Mouse (Mus musculus) G1E (cell line): Measurements from ENCODE around the gene Mon1b. TPM values are rescaled to one million over a fixed set of nuclear protein-coding genes. Genes with fewer than 3 reads are reported as not detected.

Source experiments
- ATAC-seq: 2 replicates; pipeline ENCODE4 v1.8.0; 2016; ENCODE audit warnings: mild to moderate bottlenecking; ENCODE audit not compliant: insufficient number of reproducible peaks, poor library complexity, low FRiP score, severe bottlenecking; ENCODE audit errors: extremely low read depth
- DNase-seq: peaks from one replicate; pipeline ENCODE4 v3.0.0; 2012; ENCODE audit warnings: low spot score
- H3K27me3 ChIP-seq: 2 replicates; pipeline ENCODE4 v1.6.1; 2012; ENCODE audit warnings: mild to moderate bottlenecking, low read length, inconsistent platforms; ENCODE audit not compliant: insufficient read depth
- H3K36me3 ChIP-seq: replicated peaks from 2 replicates; pipeline ENCODE3; 2012; ENCODE audit warnings: mild to moderate bottlenecking, inconsistent platforms
- H3K4me1 ChIP-seq: 2 replicates; pipeline ENCODE4 v1.6.1; 2012; ENCODE audit warnings: low read depth, low read length, inconsistent platforms, mixed read lengths; ENCODE audit not compliant: insufficient read depth
- H3K4me3 ChIP-seq: 2 replicates; pipeline ENCODE4 v1.5.1; 2012; ENCODE audit warnings: low read depth, mild to moderate bottlenecking, inconsistent platforms, low read length, moderate library complexity, mixed read lengths
- H3K9me3 ChIP-seq: replicated peaks from 2 replicates; pipeline ENCODE4 v1.6.1; 2012; ENCODE audit warnings: inconsistent platforms
- CTCF ChIP-seq: IDR thresholded peaks from 2 replicates; pipeline ENCODE4 v1.5.1; 2012; ENCODE audit warnings: low read depth, low read length, inconsistent platforms, mixed read lengths
- GATA1 ChIP-seq: IDR thresholded peaks from 2 replicates; pipeline ENCODE4 v1.6.1; 2012; ENCODE audit warnings: borderline replicate concordance, low read length, inconsistent platforms, mixed read lengths
- GATA2 ChIP-seq: IDR thresholded peaks from 2 replicates; pipeline ENCODE4 v1.6.1; 2012; ENCODE audit warnings: low read depth, low read length, inconsistent platforms, borderline replicate concordance
- POLR2AphosphoS5 ChIP-seq: IDR thresholded peaks from 2 replicates; pipeline ENCODE4 v1.6.1; 2012; ENCODE audit warnings: low read depth, low read length, inconsistent platforms; ENCODE audit not compliant: insufficient replicate concordance
- TAL1 ChIP-seq: conservative IDR thresholded peaks from 2 replicates; pipeline ENCODE4 v1.6.1; 2012; ENCODE audit warnings: low read depth, low read length, inconsistent platforms, mixed read lengths
- polyA plus RNA-seq: library from polyadenylated mRNA; stranded (reverse); fragments of >175 nt; gene quantifications from 2 replicates; pipeline ENCODE4 v1.2.3, GENCODE M21; 2012
- total RNA-seq, 2 experiments: library from RNA; stranded (forward) in 1 of 2; stranded (reverse) in 1 of 2; fragments of 200-1000 nt in 1 of 2; fragments of >200 nt in 1 of 2; fragmentation: Nextera tagmentation in 1 of 2; gene quantifications; 2 replicates each; pipeline ENCODE4 v1.2.3; 2014 to 2017

Mon1b gene
- total and polyA plus RNA-seq, 3 experiments = 15.7 to 16.6 (median 16.3) TPM

- Histone ChIP-seq H3K4me3 (no peak overlapping the region), H3K9me3 (peaks cover 21% of the 10 kb centered on the region), H3K27me3 (no peaks in the 10 kb centered on the region), H3K36me3 (no peaks in the 10 kb centered on the region), H3K4me1 (no peaks in the 10 kb centered on the region)
- ATAC-seq = no peak
- DNase-seq = no peak
- no peak for TF ChIP-seq GATA1
These were observed 41.4 kb downstream of the Mon1b start for GRCm38 (mm10) chr8:113676811-113677210.

DNA sequence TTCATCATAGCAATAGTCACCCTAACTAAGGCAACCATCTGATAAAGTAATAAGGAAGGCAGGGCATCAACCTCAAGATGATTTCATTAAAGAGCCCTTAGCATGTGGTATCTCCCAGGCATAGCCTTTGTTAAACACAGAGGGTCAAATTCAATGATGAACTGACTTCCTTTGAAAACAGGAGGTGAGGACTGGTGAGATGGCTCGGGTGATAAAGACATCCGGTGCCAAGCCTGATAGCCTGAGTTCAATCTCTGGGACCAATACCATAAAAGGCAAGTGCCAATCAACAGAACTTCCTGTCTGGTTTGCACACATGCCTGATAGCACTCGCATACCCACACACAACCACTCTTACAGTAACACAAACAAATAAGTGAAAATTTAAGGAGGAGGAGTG is 44.0 kb downstream of the Mon1b start:
- Histone ChIP-seq H3K27me3 (no peaks in the 10 kb centered on the region), H3K9me3 (peaks cover 6% of the 10 kb centered on the region; the same call in 1 of the 2 replicates), H3K4me1 (no peaks in the 10 kb centered on the region), H3K4me3 (no peak overlapping the region), H3K36me3 (no peaks in the 10 kb centered on the region)
- DNase-seq (no peak), ATAC-seq (no peak)
- TF ChIP-seq GATA2 = no peak

DNA sequence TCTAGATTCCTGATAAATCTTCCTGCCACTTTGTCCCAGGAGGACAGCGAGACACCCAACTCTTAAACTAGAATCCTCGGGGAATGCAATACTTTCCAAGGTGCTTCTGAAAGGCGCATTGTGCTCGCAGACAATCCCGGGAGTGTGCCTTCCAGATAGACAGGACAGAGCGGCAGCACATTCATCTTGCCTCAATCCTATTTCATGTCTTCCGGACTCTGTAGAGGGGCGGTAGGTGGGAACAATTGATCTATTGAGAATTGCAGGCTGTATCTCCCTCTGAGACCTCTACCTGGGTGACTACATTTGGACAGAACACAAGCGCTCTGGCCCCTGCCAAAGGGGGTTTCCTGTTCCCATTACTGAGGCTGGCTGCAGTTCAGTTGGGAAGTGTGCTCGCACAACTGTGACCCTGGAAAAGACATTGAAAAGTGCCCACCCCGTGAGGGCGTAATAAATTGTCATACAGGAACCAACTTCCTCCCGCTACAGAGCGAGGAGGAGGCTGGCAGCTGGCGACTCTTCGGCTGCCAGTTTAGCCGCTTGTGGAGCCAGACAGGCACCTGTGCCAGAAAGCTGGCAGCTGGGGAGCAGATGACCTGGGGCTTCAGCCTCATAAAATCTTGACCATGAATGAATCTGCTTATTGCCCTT is 52.6 kb downstream of the Mon1b start:
- ATAC-seq (no peak), DNase-seq (no peak)
- H3K27me3 ChIP-seq = no peaks in the 10 kb centered on the region
- H3K4me1 ChIP-seq = no peaks in the 10 kb centered on the region
- H3K9me3 ChIP-seq = peaks cover 28% of the 10 kb centered on the region
- TF ChIP-seq GATA2 (no peak), CTCF (no peak), GATA1 (no peak)
- H3K36me3 ChIP-seq = no peaks in the 10 kb centered on the region
- H3K4me3 ChIP-seq = no peak overlapping the region

DNA sequence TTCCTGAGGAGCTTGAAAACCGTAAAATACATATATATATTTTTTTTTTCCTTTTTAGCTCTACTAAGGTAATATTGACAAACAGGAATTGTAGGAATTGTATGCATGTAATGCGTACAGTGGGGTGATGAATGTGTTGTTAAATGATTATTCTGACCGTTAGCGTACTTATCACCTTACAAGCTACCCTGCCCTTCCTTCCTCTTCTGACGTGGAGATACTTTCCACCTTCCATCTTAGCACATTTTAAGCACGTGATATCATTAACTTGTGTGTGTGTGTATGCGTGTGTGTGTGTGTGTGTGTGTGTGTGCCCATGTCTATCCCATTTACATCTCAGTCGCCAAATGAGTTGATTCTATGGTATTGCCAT is 53.1 kb downstream of the Mon1b start:
- no peak for ATAC-seq
- no peak overlapping the region for H3K4me3 ChIP-seq
- no peaks in the 10 kb centered on the region for H3K27me3 ChIP-seq
- DNase-seq = no peak
- H3K36me3 ChIP-seq = no peaks in the 10 kb centered on the region
- H3K9me3 ChIP-seq = peaks cover 31% of the 10 kb centered on the region
- no peaks in the 10 kb centered on the region for H3K4me1 ChIP-seq
- TF ChIP-seq CTCF (no peak), TAL1 (no peak), POLR2AphosphoS5 (no peak), GATA1 (no peak), GATA2 (no peak)

DNA sequence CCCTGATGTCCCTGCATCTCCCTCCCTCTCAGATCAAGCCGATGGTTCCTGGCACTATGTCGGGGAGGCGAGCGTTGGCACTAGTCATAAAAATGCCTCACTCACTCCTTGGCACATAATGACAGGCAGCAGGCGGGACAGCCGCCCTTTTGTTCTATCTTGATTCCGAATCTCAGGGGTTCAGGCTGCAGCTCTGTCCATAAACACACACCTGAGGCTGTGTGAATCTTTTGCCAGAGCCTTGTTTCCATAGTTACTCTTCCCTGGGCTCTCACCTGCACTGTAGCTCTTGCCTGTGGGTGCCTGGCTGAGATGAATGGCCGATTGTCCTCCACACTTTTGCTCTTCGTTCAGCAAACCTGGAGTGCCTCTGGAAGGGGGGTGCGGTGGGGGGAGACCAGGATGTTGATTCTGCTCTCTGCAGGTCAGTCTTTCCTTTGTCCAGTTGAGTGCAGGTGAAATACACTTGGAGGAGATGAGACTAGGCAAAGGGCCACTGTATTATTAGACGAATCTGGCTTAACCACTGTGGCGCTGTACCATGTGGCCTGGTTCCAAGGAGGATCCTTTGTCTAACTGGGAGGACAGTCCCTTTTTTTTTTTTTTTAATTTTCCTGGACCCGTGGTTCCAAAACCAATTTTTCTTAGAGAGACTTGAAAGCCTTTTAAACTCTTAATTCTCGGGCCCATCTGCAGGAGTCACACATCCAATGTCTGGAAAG is 56.4 kb downstream of the Mon1b start:
- Histone ChIP-seq H3K4me3 (no peak overlapping the region), H3K27me3 (no peaks in the 10 kb centered on the region), H3K4me1 (no peaks in the 10 kb centered on the region), H3K36me3 (no peaks in the 10 kb centered on the region), H3K9me3 (peaks cover 35% of the 10 kb centered on the region)
- ATAC-seq (no peak), DNase-seq (no peak)
- no peak for TF ChIP-seq TAL1
- TF ChIP-seq CTCF = no peak
- TF ChIP-seq GATA1 = no peak
- no peak for TF ChIP-seq POLR2AphosphoS5
- no peak for TF ChIP-seq GATA2

Other genes with a start within 250 kb of the Mon1b start
- gene Syce1l, start 7.6 kb downstream of the Mon1b start, total RNA-seq (2014; fragmentation: Nextera tagmentation) = not detected in 2 replicates
- not detected in 2 replicates for gene Syce1l, start 7.6 kb downstream of the Mon1b start, total RNA-seq (2017)
- gene Syce1l, start 7.6 kb downstream of the Mon1b start, polyA plus RNA-seq = 0.12 TPM in 1 of 2 replicates, not detected in the other
- not detected in 2 replicates for gene Adamts18, start 213.2 kb downstream of the Mon1b start, total RNA-seq (2014; fragmentation: Nextera tagmentation)
- 0.16 and 0.17 TPM in 2 replicates for gene Adamts18, start 213.2 kb downstream of the Mon1b start, total RNA-seq (2017)
- not detected in 2 replicates for gene Adamts18, start 213.2 kb downstream of the Mon1b start, polyA plus RNA-seq